ENCODE assay signal across 26 mouse cellular contexts in genomic region chr10:117259870-117260269, GRCm38 (mm10). TPM values are rescaled to one million over a fixed set of nuclear protein-coding genes. Genes with fewer than 3 reads are reported as not detected.
A peak's percentile ranks its signal among the peaks of the same experiment; 100 is the strongest.
DNase-seq lines count a peak whose midpoint lies in the region; ATAC-seq lines count a peak whose summit lies in the region.
"Had no signal": no experiment of that assay in that cellular context is flagged by ENCODE, and none has a peak within 500 bp of the region (broad histone marks: within the 10 kb centered on the region; RNA-seq: fewer than 3 reads in every experiment).

No protein-coding gene starts in this region.

- peaks cover 14% of the 10 kb centered on the region for H3K9me3 ChIP-seq in heart, embryonic 12.5 days (replicated peaks)
- H3K9me3 ChIP-seq in hindbrain, embryonic 11.5 days (ENCODE audit: control insufficient read depth, low read length) = no peaks in the 10 kb centered on the region
- 0 out of 2 replicates have a peak, but pooled peaks cover 8% of the 10 kb centered on the region for H3K9me3 ChIP-seq in hindbrain, embryonic 14.5 days (ENCODE audit: control insufficient read depth, low read length)
- 0 out of 2 replicates have a peak, but pooled peaks cover 3% of the 10 kb centered on the region for H3K9me3 ChIP-seq in midbrain, embryonic 16.5 days (replicated peaks; ENCODE audit: control insufficient read depth, low read length, poor library complexity, severe bottlenecking)
- H3K9me3 ChIP-seq: embryonic facial prominence, embryonic 12.5 days; stomach, embryonic 15.5 days had no signal

- no peaks in the 10 kb centered on the region for H3K36me3 ChIP-seq in heart, embryonic 12.5 days
- H3K36me3 ChIP-seq in hindbrain, embryonic 11.5 days (ENCODE audit: control insufficient read depth, insufficient read depth, low read length) = no peaks in the 10 kb centered on the region
- no peaks in the 10 kb centered on the region for H3K36me3 ChIP-seq in hindbrain, embryonic 14.5 days (replicated peaks; ENCODE audit: control insufficient read depth, insufficient read depth)
- no peaks in the 10 kb centered on the region for H3K36me3 ChIP-seq in midbrain, embryonic 16.5 days (ENCODE audit: control insufficient read depth, insufficient read depth, low read length)
- H3K36me3 ChIP-seq: embryonic facial prominence, embryonic 12.5 days; heart, embryonic 10.5 days; stomach, embryonic 15.5 days had no signal

- peak; percentile 13 for DNase-seq in heart, adult 11 months
- DNase-seq in hindbrain, embryonic 11.5 days (ENCODE audit: low spot score) = peak; percentile 11
- DNase-seq in hindbrain, embryonic 14.5 days (ENCODE audit: low spot score) = no peak
- no peak for DNase-seq in layer of hippocampus, adult 9-11 months
- DNase-seq in kidney, adult 11 months = no peak
- DNase-seq in cerebellum, postnatal 14 days = no peak
- DNase-seq: cerebellum, adult 8-10 months; gastrocnemius, postnatal 36 days; heart, postnatal 10 days; kidney, adult 8-10 months; kidney, postnatal 14 days; left cerebral cortex, postnatal 4 days; liver; liver, postnatal 0 days; lung, postnatal 14 days; thymus, adult 18-20 months; thymus, postnatal 4 days had no signal

- H3K4me1 ChIP-seq in heart, embryonic 12.5 days (replicated peaks) = no peaks in the 10 kb centered on the region
- no peaks in the 10 kb centered on the region for H3K4me1 ChIP-seq in hindbrain, embryonic 11.5 days (replicated peaks; ENCODE audit: control insufficient read depth, insufficient read depth, low read length)
- no peaks in the 10 kb centered on the region for H3K4me1 ChIP-seq in hindbrain, embryonic 14.5 days (replicated peaks; ENCODE audit: control insufficient read depth, insufficient read depth, low read length)
- H3K4me1 ChIP-seq in midbrain, embryonic 16.5 days (ENCODE audit: control insufficient read depth, insufficient read depth, low read length) = no peaks in the 10 kb centered on the region
- H3K4me1 ChIP-seq: embryonic facial prominence, embryonic 12.5 days; heart, embryonic 10.5 days; stomach, embryonic 15.5 days had no signal

- 0 out of 2 replicates have a peak, but pooled peaks cover 3% of the 10 kb centered on the region for H3K27me3 ChIP-seq in heart, embryonic 12.5 days (replicated peaks)
- no peaks in the 10 kb centered on the region for H3K27me3 ChIP-seq in hindbrain, embryonic 11.5 days (ENCODE audit: control insufficient read depth, insufficient read depth, low read length)
- no peaks in the 10 kb centered on the region for H3K27me3 ChIP-seq in hindbrain, embryonic 14.5 days (ENCODE audit: control insufficient read depth, insufficient read depth, low read length)
- no peaks in the 10 kb centered on the region for H3K27me3 ChIP-seq in midbrain, embryonic 16.5 days (ENCODE audit: control insufficient read depth, insufficient read depth, low read depth, low read length)
- H3K27me3 ChIP-seq: embryonic facial prominence, embryonic 12.5 days; stomach, embryonic 15.5 days had no signal

- no peak overlapping the region for H3K9ac ChIP-seq in heart, embryonic 12.5 days
- no peak overlapping the region for H3K9ac ChIP-seq in hindbrain, embryonic 11.5 days (ENCODE audit: low read depth, low read length)
- no peak overlapping the region for H3K9ac ChIP-seq in hindbrain, embryonic 14.5 days
- no peak overlapping the region for H3K9ac ChIP-seq in midbrain, embryonic 16.5 days (ENCODE audit: low read depth, low read length)
- H3K9ac ChIP-seq: embryonic facial prominence, embryonic 12.5 days; liver, postnatal 0 days; stomach, embryonic 15.5 days had no signal

- H3K4me3 ChIP-seq in heart, embryonic 12.5 days = no peak overlapping the region
- no peak overlapping the region for H3K4me3 ChIP-seq in hindbrain, embryonic 11.5 days (ENCODE audit: low read depth, low read length)
- no peak overlapping the region for H3K4me3 ChIP-seq in hindbrain, embryonic 14.5 days (replicated peaks; ENCODE audit: low read length)
- H3K4me3 ChIP-seq in midbrain, embryonic 16.5 days (ENCODE audit: low read depth, low read length) = no peak overlapping the region
- H3K4me3 ChIP-seq: embryonic facial prominence, embryonic 12.5 days; erythroblast, embryonic 14.5 days; heart, embryonic 10.5 days; left cerebral cortex, adult 2 months; stomach, embryonic 15.5 days had no signal

- H3K4me2 ChIP-seq in heart, embryonic 12.5 days = no peak overlapping the region
- H3K4me2 ChIP-seq in hindbrain, embryonic 11.5 days (replicated peaks; ENCODE audit: low read depth, low read length) = no peak overlapping the region
- H3K4me2 ChIP-seq in hindbrain, embryonic 14.5 days (replicated peaks) = no peak overlapping the region
- no peak overlapping the region for H3K4me2 ChIP-seq in midbrain, embryonic 16.5 days (ENCODE audit: low read length)
- H3K4me2 ChIP-seq: embryonic facial prominence, embryonic 12.5 days; stomach, embryonic 15.5 days had no signal

- no peak for ATAC-seq in heart, embryonic 12.5 days (ENCODE audit: insufficient number of reproducible peaks, low FRiP score)
- peak; percentile 35; the same call in 1 of the 2 replicates for ATAC-seq in hindbrain, embryonic 11.5 days (ENCODE audit: low FRiP score)
- ATAC-seq in hindbrain, embryonic 14.5 days (ENCODE audit: low FRiP score) = no peak
- no peak for ATAC-seq in midbrain, embryonic 16.5 days
- ATAC-seq: inflammation-experienced regulatory T-cells, adult 6 months; liver, postnatal 0 days had no signal

- H3K27ac ChIP-seq in heart, embryonic 12.5 days (ENCODE audit: poor library complexity, severe bottlenecking) = no peak overlapping the region
- H3K27ac ChIP-seq in hindbrain, embryonic 11.5 days (ENCODE audit: low read depth, low read length) = peak overlapping the region; percentile 62; the same call in 1 of the 2 replicates
- 0 out of 2 replicates have a peak overlapping the region, but pooled peaks have one; percentile 3 for H3K27ac ChIP-seq in hindbrain, embryonic 14.5 days
- H3K27ac ChIP-seq in midbrain, embryonic 16.5 days (ENCODE audit: low read length) = peak overlapping the region; percentile 38; the same call in 1 of the 2 replicates
- H3K27ac ChIP-seq: embryonic facial prominence, embryonic 12.5 days; heart, embryonic 10.5 days; left cerebral cortex, adult 2 months; stomach, embryonic 15.5 days had no signal

RNA-seq across cellular contexts. Expression of gene 9530003J23Rik, which starts 21.4 kb away (rescaled TPM):
- polyA plus RNA-seq in heart, embryonic 12.5 days (2016; fragmentation: Nextera tagmentation; extraction: Ambion mirVana) = not detected in 2 replicates
- polyA plus RNA-seq in hindbrain, embryonic 11.5 days (2014; fragmentation: Nextera tagmentation; extraction: Ambion mirVana) = not detected in 2 replicates
- not detected in 2 replicates for polyA plus RNA-seq in hindbrain, embryonic 14.5 days (2014; fragmentation: Nextera tagmentation; extraction: Ambion mirVana)
- not detected in 2 replicates for polyA plus RNA-seq in midbrain, embryonic 16.5 days (2015; fragmentation: Nextera tagmentation; extraction: Ambion mirVana)
- polyA plus RNA-seq: embryonic facial prominence, embryonic 12.5 days; erythroblast, embryonic 14.5 days; heart, embryonic 10.5 days; inflammation-experienced regulatory T-cells, adult 6 months; liver, postnatal 0 days; stomach, embryonic 15.5 days had no signal

RNA-seq across cellular contexts. Expression of gene Lyz2, which starts 22.3 kb away (rescaled TPM):
- 87.0 and 95.2 TPM in 2 replicates for polyA plus RNA-seq in heart, embryonic 12.5 days (2016; fragmentation: Nextera tagmentation; extraction: Ambion mirVana)
- 15.2 and 20.5 TPM in 2 replicates for polyA plus RNA-seq in hindbrain, embryonic 11.5 days (2014; fragmentation: Nextera tagmentation; extraction: Ambion mirVana)
- 30.1 and 32.5 TPM in 2 replicates for polyA plus RNA-seq in hindbrain, embryonic 14.5 days (2014; fragmentation: Nextera tagmentation; extraction: Ambion mirVana)
- polyA plus RNA-seq in midbrain, embryonic 16.5 days (2015; fragmentation: Nextera tagmentation; extraction: Ambion mirVana) = 13.4 and 16.8 TPM in 2 replicates

RNA-seq across cellular contexts. Expression of gene Lyz1, which starts 32.8 kb away (rescaled TPM):
- 13.5 and 15.0 TPM in 2 replicates for polyA plus RNA-seq in heart, embryonic 12.5 days (2016; fragmentation: Nextera tagmentation; extraction: Ambion mirVana)
- not detected in 2 replicates for polyA plus RNA-seq in hindbrain, embryonic 11.5 days (2014; fragmentation: Nextera tagmentation; extraction: Ambion mirVana)
- polyA plus RNA-seq in hindbrain, embryonic 14.5 days (2014; fragmentation: Nextera tagmentation; extraction: Ambion mirVana) = not detected in 2 replicates
- polyA plus RNA-seq in midbrain, embryonic 16.5 days (2015; fragmentation: Nextera tagmentation; extraction: Ambion mirVana) = not detected in 2 replicates
- polyA plus RNA-seq: C2C12; embryonic facial prominence, embryonic 12.5 days; erythroblast, embryonic 14.5 days had no signal

RNA-seq across cellular contexts. Expression of gene Yeats4, which starts 35.6 kb away (rescaled TPM):
- polyA plus RNA-seq in heart, embryonic 12.5 days (2016; fragmentation: Nextera tagmentation; extraction: Ambion mirVana) = 64.1 and 66.2 TPM in 2 replicates
- polyA plus RNA-seq in hindbrain, embryonic 11.5 days (2014; fragmentation: Nextera tagmentation; extraction: Ambion mirVana) = 141 and 146 TPM in 2 replicates
- polyA plus RNA-seq in hindbrain, embryonic 14.5 days (2014; fragmentation: Nextera tagmentation; extraction: Ambion mirVana) = 111 and 113 TPM in 2 replicates
- 104 and 113 TPM in 2 replicates for polyA plus RNA-seq in midbrain, embryonic 16.5 days (2015; fragmentation: Nextera tagmentation; extraction: Ambion mirVana)

Comparison
In these comparisons a context has a peak if more than half of its experiments do, and no peak if none do; other contexts are left out.
1. DNase-seq: peak in heart, adult 11 months (single experiment) and hindbrain, embryonic 11.5 days (single experiment); none in hindbrain, embryonic 14.5 days (single experiment), layer of hippocampus, adult 9-11 months (single experiment), kidney, adult 11 months (single experiment) and cerebellum, postnatal 14 days (0 of 2).
2. RNA of gene Lyz1, which starts 32.8 kb away (polyA plus RNA-seq): 13.5 to 15.0 TPM in heart, embryonic 12.5 days; not detected in hindbrain, embryonic 11.5 days, not detected in hindbrain, embryonic 14.5 days and not detected in midbrain, embryonic 16.5 days; every median in the first group is over 10 times any median in the second.